Mouse (Mus musculus) heart, postnatal 0 days (tissue): ENCODE measurements around the gene Phospho1. TPM values are rescaled to one million over a fixed set of nuclear protein-coding genes. Genes with fewer than 3 reads are reported as not detected.

Experiments used
- ATAC-seq: fragments of 200-750 bp; cut with Nextera tagmentation; 2 replicates; pipeline ENCODE4 v1.8.0; 2017; ENCODE audit warnings: low read depth, moderate number of reproducible peaks, moderate library complexity; ENCODE audit not compliant: insufficient read depth
- DNase-seq: peaks from one replicate; pipeline ENCODE4 v3.0.0-alpha.2; 2016; ENCODE audit warnings: low spot score
- H3K27ac ChIP-seq: fragments of 300-500 bp; sonication (generic); 2 replicates; pipeline ENCODE4 v1.5.1; 2014; ENCODE audit warnings: low read depth, mild to moderate bottlenecking
- H3K27me3 ChIP-seq: fragments of 300-500 bp; sonication (generic); 2 replicates; pipeline ENCODE4 v1.6.1; 2014; ENCODE audit warnings: low read length, mixed read lengths; ENCODE audit not compliant: control insufficient read depth, insufficient read depth
- H3K36me3 ChIP-seq: fragments of 300-500 bp; sonication (generic); replicated peaks from 2 replicates; pipeline ENCODE4 v1.6.1; 2014; ENCODE audit warnings: low read length, mixed read lengths; ENCODE audit not compliant: control insufficient read depth, insufficient read depth
- H3K4me1 ChIP-seq: fragments of 300-500 bp; sonication (generic); 2 replicates; pipeline ENCODE4 v1.6.1; 2014; ENCODE audit warnings: antibody characterized with exemption; ENCODE audit not compliant: control insufficient read depth, insufficient read depth
- H3K4me2 ChIP-seq: fragments of 300-500 bp; sonication (generic); 2 replicates; pipeline ENCODE4 v1.6.1; 2014; ENCODE audit warnings: low read depth, mild to moderate bottlenecking, low read length, moderate library complexity
- H3K4me3 ChIP-seq: fragments of 300-500 bp; sonication (generic); 2 replicates; pipeline ENCODE4 v1.5.1; 2014; ENCODE audit warnings: low read depth, low read length
- H3K9ac ChIP-seq: fragments of 300-500 bp; sonication (generic); replicated peaks from 2 replicates; pipeline ENCODE4 v1.6.1; 2014; ENCODE audit warnings: low read depth, low read length, mixed read lengths
- H3K9me3 ChIP-seq: fragments of 300-500 bp; sonication (generic); replicated peaks from 2 replicates; pipeline ENCODE4 v1.6.1; 2016; ENCODE audit warnings: low read length; ENCODE audit not compliant: control insufficient read depth
- CTCF ChIP-seq: IDR thresholded peaks from 2 replicates; pipeline ENCODE4 v1.5.1; 2016; ENCODE audit warnings: antibody characterized with exemption, control low read depth, low read depth
- EP300 ChIP-seq: IDR thresholded peaks from 2 replicates; pipeline ENCODE4 v1.6.1; 2016; ENCODE audit warnings: antibody characterized with exemption, low read depth
- WGBS: fragments of 180-500 bp; shearing (Covaris S2); extraction: QIAGEN DNeasy Blood & Tissue Kit; methylation state at CpG from one replicate; pipeline ENCODE4 v1.1.7; 2014; 5-methylcytosine and 5-hydroxymethylcytosine counted together
- polyA plus RNA-seq: library from polyadenylated mRNA; unstranded; fragments of >200 nt; fragmentation: Nextera tagmentation; extraction: Ambion mirVana; gene quantifications from 2 replicates; pipeline ENCODE4 v1.2.1, GENCODE M21; 2015
- total RNA-seq: library from RNA; depleted of rRNA; stranded (reverse); fragments of >200 nt; gene quantifications from 2 replicates; pipeline ENCODE4 v1.2.3, GENCODE M21; 2014; ENCODE audit warnings: low replicate concordance

The Phospho1 gene
- total and polyA plus RNA-seq, 2 experiments from 2014 or later, result 6.7 to 46.6 TPM

DNA sequence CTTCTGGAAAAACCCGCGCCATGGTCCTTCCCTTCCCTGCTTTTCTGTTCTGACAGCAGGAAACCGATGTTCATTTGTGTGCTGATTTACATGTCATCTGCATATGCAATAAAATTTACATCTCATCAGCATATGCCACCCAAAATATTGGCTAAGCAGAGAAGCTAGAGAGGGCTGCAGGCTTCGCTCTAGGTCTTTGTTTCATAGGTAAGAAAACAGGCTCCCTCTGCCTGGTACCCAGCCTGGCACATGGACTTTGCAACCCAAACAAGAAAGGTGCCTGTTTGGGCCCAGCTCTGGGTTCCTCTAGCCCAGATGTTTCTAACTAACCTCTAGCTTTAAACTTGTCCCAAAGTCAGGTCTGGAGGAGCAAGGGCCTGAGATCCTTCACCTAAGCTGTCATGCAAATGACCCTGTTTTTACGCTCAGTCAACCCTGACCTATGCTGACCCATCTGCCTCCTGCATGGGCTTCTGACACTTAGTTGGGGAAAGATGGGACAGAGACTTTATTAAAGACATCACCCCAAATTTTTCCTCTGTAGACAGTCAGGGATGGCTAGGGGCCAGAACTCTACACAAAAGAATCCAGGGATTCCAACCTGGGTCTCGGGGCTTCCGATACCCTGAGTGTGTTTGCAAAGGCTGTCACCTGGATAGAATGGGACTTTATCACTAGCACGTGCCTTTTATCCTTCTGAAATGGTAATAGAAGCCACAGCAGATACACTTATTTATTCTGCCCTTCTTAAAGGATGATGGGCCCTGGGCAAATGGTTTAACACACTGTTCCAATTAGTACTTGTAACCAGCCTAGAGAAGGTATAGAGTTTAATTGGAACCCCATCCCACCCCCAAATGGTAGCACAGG is 14.9 kb downstream of the Phospho1 start:
- ATAC-seq, result no peak
- Histone ChIP-seq H3K4me3 (peak overlapping the region; percentile 15; the same call in 1 of the 2 replicates), H3K9me3 (no peaks in the 10 kb centered on the region), H3K4me2 (peak overlapping the region; percentile 58), H3K27me3 (no peaks in the 10 kb centered on the region), H3K27ac (no peak overlapping the region), H3K9ac (no peak overlapping the region), H3K36me3 (no peaks in the 10 kb centered on the region), H3K4me1 (peaks cover 44% of the 10 kb centered on the region)
- WGBS, result 69% methylated on average over 8 of the region's 8 CpGs
- TF ChIP-seq CTCF (no peak), EP300 (no peak)
- no peak for DNase-seq

DNA sequence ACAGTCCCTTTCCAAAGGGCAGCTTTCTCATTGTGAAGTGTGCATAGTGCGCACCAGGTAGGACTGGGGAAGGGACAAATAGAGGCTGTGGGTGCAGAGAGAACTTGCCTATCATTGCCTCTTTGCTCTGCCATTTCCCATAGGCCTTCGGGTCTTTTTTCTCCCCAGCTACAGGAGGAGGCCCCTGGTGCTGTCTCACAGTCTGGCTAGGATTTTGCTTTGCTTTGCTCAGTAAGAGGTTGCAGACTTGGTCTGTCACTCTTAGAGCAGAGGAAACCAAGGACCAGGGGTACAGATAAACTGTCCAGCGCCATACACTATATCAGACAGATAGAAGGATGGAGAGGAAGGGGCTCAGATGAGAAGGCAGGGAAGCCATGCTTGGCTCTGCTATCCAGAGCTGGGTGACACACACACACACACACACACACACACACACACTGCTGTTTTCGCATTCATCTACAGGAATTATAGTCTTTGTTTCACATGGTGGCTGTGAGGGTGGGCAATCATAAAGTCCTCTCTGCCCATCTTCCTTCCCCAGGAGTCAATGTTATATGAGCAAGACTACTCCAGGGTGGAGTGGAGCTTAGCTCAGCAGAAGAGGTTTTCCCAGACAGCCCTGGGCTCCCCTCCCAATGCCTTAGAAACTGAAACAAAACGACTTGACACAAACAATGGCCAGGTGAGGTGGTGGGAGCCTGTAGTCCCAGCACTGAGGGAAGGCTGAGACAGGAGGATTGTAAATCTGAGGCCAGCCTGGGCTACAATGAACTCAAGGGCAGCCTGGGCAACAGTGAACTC is 16.6 kb downstream of the Phospho1 start:
- DNase-seq (no peak), ATAC-seq (no peak)
- WGBS, result 52% methylated on average over 5 of the region's 5 CpGs
- Histone ChIP-seq H3K4me1 (peaks cover 27% of the 10 kb centered on the region), H3K9me3 (no peaks in the 10 kb centered on the region), H3K4me2 (peak overlapping the region; percentile 58), H3K27ac (peak overlapping the region; percentile 90), H3K27me3 (no peaks in the 10 kb centered on the region), H3K36me3 (no peaks in the 10 kb centered on the region), H3K4me3 (peak overlapping the region; percentile 56), H3K9ac (peak overlapping the region; percentile 72)
- TF ChIP-seq CTCF (no peak), EP300 (no peak)

DNA sequence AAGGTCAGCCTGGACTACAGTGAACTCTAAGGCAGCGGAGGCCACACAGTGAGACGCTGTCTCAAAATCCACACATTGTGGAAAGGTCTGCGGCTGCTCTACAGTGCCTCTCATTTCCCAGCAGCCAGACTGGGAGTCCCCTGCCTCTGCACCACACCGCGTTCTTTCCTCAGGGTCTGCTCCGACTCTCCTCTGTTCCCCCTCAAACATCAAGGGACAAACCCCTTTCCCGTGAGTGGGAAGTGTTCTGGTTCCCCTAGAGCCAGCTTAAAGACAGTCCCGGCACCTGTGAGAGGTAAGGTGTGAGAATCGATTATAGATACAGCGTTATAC is 17.2 kb downstream of the Phospho1 start:
- Histone ChIP-seq H3K36me3 (no peaks in the 10 kb centered on the region), H3K4me2 (peak overlapping the region; percentile 58), H3K4me3 (peak overlapping the region; percentile 56), H3K27ac (peak overlapping the region; percentile 90), H3K4me1 (peaks cover 21% of the 10 kb centered on the region), H3K27me3 (no peaks in the 10 kb centered on the region), H3K9ac (peak overlapping the region; percentile 72), H3K9me3 (no peaks in the 10 kb centered on the region)
- TF ChIP-seq EP300, result no peak
- no peak for ATAC-seq
- WGBS, result 46% methylated on average over 10 of the region's 10 CpGs
- no peak for DNase-seq

DNA sequence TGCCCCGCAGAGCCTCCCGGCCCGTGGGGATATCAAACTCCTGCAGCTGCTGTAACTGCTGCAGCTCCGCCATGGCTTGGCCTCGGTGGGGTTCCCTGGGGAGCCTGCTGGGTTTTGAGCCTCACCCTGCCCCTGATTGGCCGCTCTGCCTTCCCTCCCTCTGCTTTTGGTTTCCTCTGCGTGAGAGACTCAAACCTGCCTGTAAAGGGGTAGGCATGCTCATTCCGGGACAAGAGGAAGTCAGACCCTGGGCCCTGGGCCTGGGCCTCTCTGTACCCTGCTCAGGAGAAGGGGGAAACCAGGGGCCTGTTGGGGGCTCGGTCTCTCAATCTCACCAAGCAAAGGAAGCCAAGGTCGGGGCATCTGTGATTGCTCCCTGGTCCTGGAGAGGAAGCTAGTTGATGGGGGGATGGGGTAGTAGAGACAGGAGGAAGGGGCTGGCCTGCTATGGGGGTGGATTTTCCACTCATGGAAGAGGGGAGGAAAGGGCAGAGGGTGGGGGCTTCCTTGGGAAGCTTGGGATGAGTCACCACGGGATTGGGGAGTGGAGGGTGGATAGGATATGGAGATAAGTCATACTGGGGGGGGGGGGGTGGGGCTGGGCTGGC is 17.9 kb downstream of the Phospho1 start, which contains the start of gene Abi3:
TSS of gene Abi3 (minus strand) at position 403 of the 608 bp plus-strand sequence.
- Histone ChIP-seq H3K4me3 (peak within 1 kb of the TSS; percentile 56), H3K36me3 (no peaks in the 10 kb centered on the region), H3K27me3 (no peaks in the 10 kb centered on the region), H3K27ac (peak within 1 kb of the TSS; percentile 90), H3K9me3 (no peaks in the 10 kb centered on the region), H3K4me1 (peaks cover 14% of the 10 kb centered on the region), H3K9ac (peak within 1 kb of the TSS; percentile 72), H3K4me2 (peak within 1 kb of the TSS; percentile 58)
- TF ChIP-seq CTCF, result no peak
- peak; percentile 77 for TF ChIP-seq EP300
- WGBS, result 18% methylated on average over 11 of the region's 11 CpGs
- ATAC-seq (peak; percentile 71), DNase-seq (peak; percentile 67)

DNA sequence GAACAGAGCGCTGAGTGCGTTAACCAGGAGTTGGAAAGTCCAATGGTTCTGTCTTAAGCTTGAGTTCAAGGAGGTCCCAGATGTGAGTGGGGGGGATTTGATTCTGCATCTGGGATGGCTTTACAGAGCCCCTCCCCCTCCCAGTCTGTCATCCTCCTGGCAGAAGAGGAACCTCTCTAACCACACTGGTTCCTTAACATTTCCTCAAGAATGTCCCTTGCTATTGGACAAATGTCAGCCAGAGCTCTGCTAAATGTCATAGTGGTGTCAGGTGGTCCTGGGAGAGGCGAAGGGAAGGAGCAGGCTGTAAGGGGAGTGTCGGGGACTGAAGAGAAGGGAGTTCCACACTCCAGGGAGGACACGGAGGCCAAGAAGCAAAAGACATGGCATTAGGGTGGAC is 18.7 kb downstream of the Phospho1 start:
- peak overlapping the region; percentile 20; the same call in 1 of the 2 replicates for H3K9ac ChIP-seq
- peak overlapping the region; percentile 56 for H3K4me3 ChIP-seq
- WGBS, result 42% methylated on average over 5 of the region's 5 CpGs
- H3K9me3 ChIP-seq, result no peaks in the 10 kb centered on the region
- ATAC-seq (peak; percentile 45), DNase-seq (no peak)
- H3K36me3 ChIP-seq, result no peaks in the 10 kb centered on the region
- H3K27me3 ChIP-seq, result no peaks in the 10 kb centered on the region
- TF ChIP-seq EP300 (no peak), CTCF (no peak)
- H3K4me1 ChIP-seq, result peaks cover 6% of the 10 kb centered on the region; the same call in 1 of the 2 replicates
- peak overlapping the region; percentile 58 for H3K4me2 ChIP-seq
- peak overlapping the region; percentile 90 for H3K27ac ChIP-seq
